Mouse (Mus musculus) limb, embryonic 13.5 days (tissue): ENCODE measurements at regions not wholly inside any gene's neighbourhood (a gene's known extent, or its start where the extent isn't known, plus 50 kb on each side); places are given as distances from the start of the nearest gene placed in this dataset.

ENCODE experiments used
- ATAC-seq: fragments of 200-750 bp; cut with Nextera tagmentation; 2 replicates; pipeline ENCODE4 v1.8.0; 2017; ENCODE audit warnings: low read depth, moderate number of reproducible peaks, moderate TSS enrichment; ENCODE audit not compliant: low FRiP score
- H3K27ac ChIP-seq: fragments of 300-500 bp; sonication (generic); 2 replicates; pipeline ENCODE4 v1.5.1; 2015; ENCODE audit warnings: inconsistent platforms, mild to moderate bottlenecking, moderate library complexity
- H3K27me3 ChIP-seq: fragments of 300-500 bp; sonication (generic); 2 replicates; pipeline ENCODE4 v1.6.1; 2015; ENCODE audit warnings: mild to moderate bottlenecking, inconsistent platforms
- H3K36me3 ChIP-seq: fragments of 300-500 bp; sonication (generic); 2 replicates; pipeline ENCODE4 v1.6.1; 2015; ENCODE audit warnings: inconsistent platforms, mild to moderate bottlenecking, moderate library complexity
- H3K4me1 ChIP-seq: fragments of 300-500 bp; sonication (generic); 2 replicates; pipeline ENCODE4 v1.6.1; 2015; ENCODE audit warnings: inconsistent platforms
- H3K4me2 ChIP-seq: fragments of 300-500 bp; sonication (generic); replicated peaks from 2 replicates; pipeline ENCODE4 v1.6.1; 2015; ENCODE audit warnings: inconsistent platforms, mild to moderate bottlenecking, moderate library complexity
- H3K4me3 ChIP-seq: fragments of 300-500 bp; sonication (generic); 2 replicates; pipeline ENCODE4 v1.5.1; 2015; ENCODE audit warnings: moderate library complexity, mild to moderate bottlenecking, inconsistent platforms
- H3K9ac ChIP-seq: fragments of 300-500 bp; sonication (generic); 2 replicates; pipeline ENCODE4 v1.6.1; 2015; ENCODE audit warnings: mild to moderate bottlenecking, inconsistent platforms
- H3K9me3 ChIP-seq: fragments of 300-500 bp; sonication (generic); 2 replicates; pipeline ENCODE4 v1.6.1; 2016; ENCODE audit warnings: inconsistent platforms
- WGBS: fragments of 180-500 bp; shearing (Covaris S2); methylation state at CpG from one replicate; pipeline ENCODE4 v1.1.7; 2015; 5-methylcytosine and 5-hydroxymethylcytosine counted together

DNA sequence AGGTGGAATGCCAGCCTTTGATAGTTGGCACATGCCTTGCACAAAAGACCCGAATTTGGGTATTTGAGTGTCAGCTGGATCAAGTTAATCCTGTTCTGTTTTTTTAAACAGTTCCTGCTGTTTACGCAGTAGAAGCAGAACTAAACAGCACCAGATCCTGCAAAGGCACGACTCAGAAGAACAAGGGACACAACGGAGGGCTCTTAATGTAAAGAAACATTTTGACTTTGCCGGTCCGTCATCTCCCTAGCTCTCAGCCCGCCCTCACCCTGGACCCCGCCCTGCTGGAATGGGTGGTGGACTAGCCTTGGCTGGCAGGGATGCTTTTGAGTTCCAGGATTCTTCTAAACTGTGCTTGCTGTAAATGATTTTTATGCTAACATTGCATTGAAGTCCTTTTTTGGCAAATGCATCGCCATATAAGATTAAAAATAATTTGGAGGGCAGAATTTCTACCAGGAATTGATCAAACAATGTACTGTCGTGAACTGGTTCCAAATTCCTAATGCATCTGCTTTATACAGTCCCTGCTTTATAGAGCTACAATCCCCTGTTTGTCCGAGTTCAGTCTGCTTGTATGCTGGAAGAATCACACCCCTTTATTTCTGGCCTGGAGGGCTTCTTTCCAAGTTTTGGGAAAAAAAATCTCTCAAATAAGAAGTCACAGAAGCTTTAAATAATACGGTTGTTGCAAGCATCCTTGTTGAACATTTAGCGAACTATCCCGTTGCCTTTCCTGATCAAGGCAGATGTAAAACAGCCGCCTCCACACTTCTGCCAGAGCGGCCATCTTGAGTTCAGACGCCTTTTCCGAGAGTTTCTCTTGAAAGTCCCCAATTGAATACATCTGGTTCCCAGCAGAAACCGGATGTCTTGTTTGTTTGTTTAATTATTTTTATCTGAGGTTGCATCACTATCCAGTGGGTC is 308.2 kb downstream of the Pten start:
- ATAC-seq = no peak
- Histone ChIP-seq H3K9me3 (no peaks in the 10 kb centered on the region), H3K4me3 (no peak overlapping the region), H3K9ac (no peak overlapping the region), H3K4me1 (peaks cover 14% of the 10 kb centered on the region; the same call in 1 of the 2 replicates), H3K27me3 (no peaks in the 10 kb centered on the region; the same call in 1 of the 2 replicates), H3K36me3 (no peaks in the 10 kb centered on the region), H3K27ac (no peak overlapping the region), H3K4me2 (peak overlapping the region; percentile 15; the same call in 1 of the 2 replicates)
- WGBS = 54% methylated on average over 19 of the region's 19 CpGs

DNA sequence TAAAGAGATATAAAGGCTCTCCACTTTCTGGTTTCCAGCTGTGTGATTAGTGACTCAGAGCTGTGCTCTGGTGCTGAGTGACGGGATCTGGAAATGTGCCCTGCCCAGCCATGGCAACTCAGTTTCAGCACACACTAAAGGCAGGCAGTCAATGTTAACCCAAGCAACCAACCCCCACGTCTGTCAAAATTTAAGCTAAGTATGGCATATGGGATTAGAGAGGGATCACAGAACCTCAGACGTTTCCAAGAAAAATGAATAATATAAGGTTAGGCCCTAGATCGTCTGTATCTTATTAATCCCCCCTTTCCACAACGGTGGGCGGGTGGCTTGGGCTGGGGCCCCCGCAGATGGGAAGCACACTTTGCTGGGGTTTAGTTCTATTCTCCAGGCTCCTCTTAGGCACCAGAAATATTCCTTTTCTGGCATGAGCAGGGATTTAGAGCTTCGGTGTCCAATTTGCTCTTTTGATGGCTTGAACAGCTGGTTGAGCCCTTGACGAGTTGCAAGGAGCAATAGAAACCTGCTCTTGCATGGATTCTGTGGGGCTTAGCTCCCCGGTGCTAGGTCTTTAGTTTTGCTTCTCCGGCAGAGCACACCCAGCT is 311.2 kb downstream of the Pten start:
- no peaks in the 10 kb centered on the region for H3K36me3 ChIP-seq
- peaks cover 14% of the 10 kb centered on the region; the same call in 1 of the 2 replicates for H3K4me1 ChIP-seq
- no peak overlapping the region for H3K9ac ChIP-seq
- ATAC-seq = peak; percentile 90
- H3K4me2 ChIP-seq = peak overlapping the region; percentile 14; the same call in 1 of the 2 replicates
- no peak overlapping the region for H3K4me3 ChIP-seq
- 0 out of 2 replicates have a peak overlapping the region, but pooled peaks have one; percentile 28 for H3K27ac ChIP-seq
- WGBS = 33% methylated on average over 11 of the region's 11 CpGs
- H3K27me3 ChIP-seq = no peaks in the 10 kb centered on the region
- H3K9me3 ChIP-seq = no peaks in the 10 kb centered on the region

DNA sequence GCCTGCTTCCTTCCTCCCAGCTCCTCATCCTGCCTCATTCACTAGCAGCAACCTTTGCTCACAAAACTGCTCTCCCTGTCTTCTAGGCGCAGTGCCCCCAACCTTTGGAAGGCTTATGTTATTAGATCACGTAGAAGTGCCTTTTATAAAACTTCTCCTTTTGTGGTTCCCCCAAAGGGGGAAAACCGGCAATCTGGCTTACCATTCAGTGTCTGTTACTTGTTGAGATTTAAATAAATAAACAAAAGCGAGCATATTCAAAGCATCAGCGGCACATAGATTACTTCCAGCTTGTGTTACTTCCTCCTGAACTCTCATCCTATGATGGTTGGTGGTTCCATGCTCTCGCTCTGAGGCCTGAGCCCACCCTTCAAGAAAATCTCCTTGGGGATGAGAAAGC is 312.5 kb downstream of the Pten start:
- H3K9me3 ChIP-seq = no peaks in the 10 kb centered on the region
- H3K27me3 ChIP-seq = no peaks in the 10 kb centered on the region
- 64% methylated on average over 6 of the region's 6 CpGs for WGBS
- H3K4me2 ChIP-seq = no peak overlapping the region
- H3K4me3 ChIP-seq = no peak overlapping the region
- peaks cover 14% of the 10 kb centered on the region; the same call in 1 of the 2 replicates for H3K4me1 ChIP-seq
- H3K9ac ChIP-seq = no peak overlapping the region
- no peaks in the 10 kb centered on the region for H3K36me3 ChIP-seq
- ATAC-seq = no peak
- no peak overlapping the region for H3K27ac ChIP-seq

DNA sequence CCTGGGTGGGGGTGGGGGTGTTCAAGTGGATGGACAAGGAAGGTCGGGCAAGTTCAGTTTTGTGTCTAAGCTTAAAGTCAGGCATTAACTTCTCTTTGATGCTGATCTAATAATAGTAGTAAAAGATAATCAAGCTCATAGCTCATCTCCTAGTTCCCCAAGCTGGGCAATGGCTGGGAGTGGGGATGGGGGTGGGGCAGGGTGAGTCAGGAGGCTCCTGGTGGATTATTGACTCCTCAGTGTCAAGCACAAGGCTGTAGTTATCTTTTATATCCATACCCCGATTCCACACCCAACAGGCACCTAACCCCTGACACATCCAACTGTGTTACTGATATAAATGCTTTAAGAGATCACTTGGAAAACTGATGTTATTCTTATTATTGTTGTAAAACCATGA is 315.0 kb downstream of the Pten start:
- Histone ChIP-seq H3K4me3 (no peak overlapping the region), H3K27ac (no peak overlapping the region), H3K4me2 (no peak overlapping the region), H3K9me3 (no peaks in the 10 kb centered on the region), H3K9ac (no peak overlapping the region), H3K27me3 (no peaks in the 10 kb centered on the region), H3K4me1 (0 out of 2 replicates have a peak, but pooled peaks cover 10% of the 10 kb centered on the region), H3K36me3 (no peaks in the 10 kb centered on the region)
- 80% methylated on average over 2 of the region's 2 CpGs for WGBS
- no peak for ATAC-seq

DNA sequence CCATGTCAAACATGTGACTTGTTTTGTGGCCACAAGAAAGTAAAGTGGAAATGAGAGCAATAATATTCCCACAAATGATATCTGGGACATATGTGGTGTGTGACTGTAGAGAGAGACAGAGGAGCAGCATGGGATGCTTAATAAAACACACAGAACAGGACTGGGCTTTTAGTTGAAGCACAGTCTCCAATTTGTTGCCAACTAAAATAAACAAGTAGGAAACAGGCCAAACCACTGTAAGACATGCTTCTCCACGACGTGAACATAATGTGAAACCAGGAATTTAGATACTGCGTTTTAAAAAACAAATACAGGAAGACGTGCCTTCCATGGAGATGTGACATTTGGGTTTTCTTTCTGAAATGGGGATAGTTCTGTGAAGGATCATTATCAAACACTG is 317.2 kb downstream of the Rnls start:
- Histone ChIP-seq H3K4me3 (no peak overlapping the region), H3K36me3 (no peaks in the 10 kb centered on the region), H3K4me2 (no peak overlapping the region), H3K9me3 (no peaks in the 10 kb centered on the region), H3K27me3 (no peaks in the 10 kb centered on the region), H3K27ac (no peak overlapping the region), H3K4me1 (peaks cover 2% of the 10 kb centered on the region), H3K9ac (no peak overlapping the region)
- 70% methylated on average over 4 of the region's 4 CpGs for WGBS
- ATAC-seq = no peak

DNA sequence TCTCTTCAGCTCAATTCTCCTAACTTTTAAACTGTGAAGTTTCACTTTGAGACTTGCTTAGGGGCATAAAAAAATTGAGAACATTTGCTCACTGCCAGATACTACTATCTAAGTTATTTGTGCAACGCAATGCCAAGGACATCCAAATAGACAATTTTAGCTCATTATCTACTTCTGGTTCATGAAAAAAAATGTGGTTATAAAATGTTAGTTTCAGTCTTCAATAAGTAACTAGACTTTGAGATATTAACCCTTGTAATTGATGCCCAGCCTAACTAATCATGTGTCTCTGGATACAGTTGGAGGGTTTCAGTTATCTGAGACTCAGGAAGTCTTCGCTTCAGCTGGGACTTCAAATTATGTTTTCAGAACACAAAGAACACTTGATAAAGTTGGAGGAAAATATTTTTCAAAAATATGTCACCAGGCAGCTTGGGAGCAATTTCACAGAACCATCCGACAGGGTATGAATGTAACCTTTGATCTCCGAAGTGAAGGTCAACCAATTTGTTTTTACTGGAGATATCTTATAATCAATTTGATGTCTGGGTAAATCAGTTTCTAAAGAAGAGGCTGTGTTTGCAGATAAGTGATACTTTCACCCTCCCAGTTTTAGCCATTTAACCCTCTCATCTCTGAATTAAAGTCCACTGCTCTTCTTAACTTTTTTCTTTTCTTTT is 313.3 kb downstream of the Rnls start:
- Histone ChIP-seq H3K4me1 (peaks cover 10% of the 10 kb centered on the region), H3K27ac (no peak overlapping the region), H3K27me3 (no peaks in the 10 kb centered on the region), H3K4me2 (no peak overlapping the region), H3K4me3 (no peak overlapping the region), H3K9me3 (no peaks in the 10 kb centered on the region), H3K9ac (no peak overlapping the region), H3K36me3 (no peaks in the 10 kb centered on the region)
- ATAC-seq = no peak
- WGBS = 89% methylated on average over 4 of the region's 4 CpGs

DNA sequence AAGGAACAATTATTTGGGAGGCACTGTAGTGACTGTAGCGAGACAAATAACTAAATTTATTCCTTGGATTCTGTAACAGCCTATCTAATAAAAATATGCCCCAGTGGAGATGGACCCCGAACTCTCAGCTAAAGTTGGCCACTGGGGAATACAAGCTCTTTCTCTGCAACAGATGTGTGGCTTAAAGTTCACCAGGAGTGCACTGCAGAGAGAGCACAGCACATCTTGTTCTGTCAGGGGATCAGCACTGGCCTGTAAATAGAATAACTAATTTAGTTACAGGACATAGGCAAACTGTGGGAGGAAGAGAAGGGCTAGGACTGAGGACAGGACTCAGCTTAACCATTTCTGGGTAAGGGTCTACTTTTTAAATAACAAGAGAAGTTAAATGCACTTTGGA is 312.1 kb downstream of the Rnls start:
- WGBS = 57% methylated on average over 2 of the region's 2 CpGs

DNA sequence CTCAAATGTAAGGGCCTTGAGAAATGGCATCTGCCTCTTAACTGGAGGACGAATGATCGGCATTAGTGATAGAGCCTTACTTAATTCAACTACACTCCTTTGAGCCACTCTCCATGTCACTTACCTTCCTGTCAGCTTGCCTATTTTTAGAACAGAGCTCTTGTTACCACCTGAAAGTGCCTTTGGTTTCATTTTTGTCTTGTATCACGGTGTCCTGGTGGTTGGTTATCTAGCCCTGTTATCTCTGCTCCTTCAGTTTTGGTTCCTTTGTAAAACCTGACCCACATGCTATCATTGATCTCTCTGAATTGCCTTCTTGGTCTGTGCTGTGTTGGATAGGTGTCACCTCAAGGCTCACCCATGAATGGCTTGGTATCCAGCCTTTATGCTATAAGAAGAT is 310.6 kb downstream of the Rnls start:
- Histone ChIP-seq H3K36me3 (no peaks in the 10 kb centered on the region), H3K9me3 (no peaks in the 10 kb centered on the region), H3K9ac (no peak overlapping the region), H3K4me1 (peaks cover 10% of the 10 kb centered on the region), H3K27ac (no peak overlapping the region), H3K27me3 (no peaks in the 10 kb centered on the region), H3K4me3 (no peak overlapping the region), H3K4me2 (no peak overlapping the region)
- no peak for ATAC-seq
- WGBS = 90% methylated on average over 3 of the region's 3 CpGs

More for the DNA sequence above, 312.1 kb downstream of the Rnls start:
- Histone ChIP-seq H3K4me1 (peaks cover 10% of the 10 kb centered on the region), H3K9ac (no peak overlapping the region), H3K9me3 (no peaks in the 10 kb centered on the region), H3K4me2 (no peak overlapping the region), H3K27me3 (no peaks in the 10 kb centered on the region), H3K36me3 (no peaks in the 10 kb centered on the region), H3K4me3 (no peak overlapping the region), H3K27ac (no peak overlapping the region)
- no peak for ATAC-seq

DNA sequence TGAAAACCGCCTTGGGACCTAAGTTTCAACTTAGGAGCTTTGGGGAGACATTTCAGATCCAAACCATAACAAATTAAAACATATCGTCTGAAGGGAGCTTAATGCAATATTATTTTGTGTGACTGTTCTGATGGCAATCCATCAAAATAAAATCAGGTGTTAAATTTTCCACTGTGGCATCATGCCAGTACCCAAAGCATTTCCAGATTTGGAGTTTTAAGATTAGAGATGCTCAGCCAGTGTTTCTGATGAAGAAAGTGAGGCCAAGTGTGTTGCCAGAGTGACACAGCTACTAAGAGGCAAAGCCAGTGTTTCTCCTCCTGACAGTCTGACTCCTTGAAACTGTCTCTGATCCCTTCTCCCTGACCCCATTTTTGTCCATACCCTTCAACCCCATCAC is 308.7 kb downstream of the Rnls start:
- Histone ChIP-seq H3K27me3 (no peaks in the 10 kb centered on the region), H3K9ac (no peak overlapping the region), H3K27ac (no peak overlapping the region), H3K4me3 (no peak overlapping the region), H3K9me3 (no peaks in the 10 kb centered on the region), H3K4me1 (peaks cover 10% of the 10 kb centered on the region), H3K36me3 (no peaks in the 10 kb centered on the region), H3K4me2 (no peak overlapping the region)
- no peak for ATAC-seq
- 54% methylated on average over 2 of the region's 2 CpGs for WGBS

DNA sequence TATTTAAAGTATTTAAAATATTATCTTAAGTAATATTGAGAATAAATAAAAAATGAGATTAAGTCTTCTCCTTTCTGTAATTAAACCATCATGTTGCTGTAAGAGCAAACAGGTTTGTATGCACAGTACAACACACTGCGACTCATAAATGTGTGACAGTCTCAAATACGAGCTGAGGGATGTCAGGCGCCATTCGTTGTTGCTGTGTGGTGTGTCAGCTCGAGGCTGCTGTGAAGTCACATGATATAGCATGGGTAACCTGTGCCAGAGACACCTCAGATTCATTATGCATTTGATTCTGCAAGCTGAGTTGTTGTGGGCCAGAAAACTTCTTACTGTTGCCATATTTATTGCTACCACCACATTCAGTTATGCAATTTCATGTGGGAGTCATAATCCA is 307.4 kb downstream of the Rnls start:
- Histone ChIP-seq H3K9ac (no peak overlapping the region), H3K27me3 (no peaks in the 10 kb centered on the region), H3K27ac (no peak overlapping the region), H3K36me3 (no peaks in the 10 kb centered on the region), H3K4me3 (no peak overlapping the region), H3K4me1 (peaks cover 10% of the 10 kb centered on the region), H3K9me3 (no peaks in the 10 kb centered on the region), H3K4me2 (no peak overlapping the region)
- WGBS = 76% methylated on average over 5 of the region's 5 CpGs
- no peak for ATAC-seq
